Mouse (Mus musculus): ENCODE results near the gene Jmjd6.
A peak's percentile ranks its signal among the peaks of the same experiment; 100 is the strongest.

Jmjd6 gene

GRCm38 (mm10) chr11:116843261-116844233, at the start of gene Jmjd6, which contains the start of gene Mettl23:
Jmjd6 (minus strand) TSS chr11:116843449.
Mettl23 (plus strand) TSS chr11:116843278.
- peak; percentile 99 for DNase-seq (ENCODE audit: low spot score)

GRCm38 (mm10) chr11:116887136-116887535, 43.9 kb upstream of the Jmjd6 start:
- DNase-seq (ENCODE audit: low spot score): no peak

- DNase-seq (ENCODE audit: low spot score): peak; percentile 61
Observed at GRCm38 (mm10) chr11:116885275-116886151, 42.3 kb upstream of the Jmjd6 start.

- DNase-seq (ENCODE audit: low spot score): no peak
Observed at GRCm38 (mm10) chr11:116884061-116884460, 40.8 kb upstream of the Jmjd6 start.

- DNase-seq (ENCODE audit: low spot score): no peak
Observed at GRCm38 (mm10) chr11:116882446-116882845, 39.2 kb upstream of the Jmjd6 start.

- no peak for DNase-seq (ENCODE audit: low spot score)
Observed at GRCm38 (mm10) chr11:116881440-116881839, 38.2 kb upstream of the Jmjd6 start.

GRCm38 (mm10) chr11:116880839-116881238, 37.6 kb upstream of the Jmjd6 start:
- DNase-seq (ENCODE audit: low spot score): no peak

GRCm38 (mm10) chr11:116878454-116878853, 35.2 kb upstream of the Jmjd6 start:
- no peak for DNase-seq (ENCODE audit: low spot score)

GRCm38 (mm10) chr11:116873987-116874386, 30.7 kb upstream of the Jmjd6 start:
- DNase-seq (ENCODE audit: low spot score): no peak

- no peak for DNase-seq (ENCODE audit: low spot score)
Observed at GRCm38 (mm10) chr11:116871538-116871937, 28.3 kb upstream of the Jmjd6 start.

GRCm38 (mm10) chr11:116869641-116870040, 26.4 kb upstream of the Jmjd6 start:
- DNase-seq (ENCODE audit: low spot score): no peak

- DNase-seq (ENCODE audit: low spot score): no peak
Observed at GRCm38 (mm10) chr11:116869223-116869622, 26.0 kb upstream of the Jmjd6 start.

GRCm38 (mm10) chr11:116868129-116868528, 24.9 kb upstream of the Jmjd6 start:
- DNase-seq (ENCODE audit: low spot score): no peak

- DNase-seq (ENCODE audit: low spot score): peak; percentile 82
Observed at GRCm38 (mm10) chr11:116865945-116866585, 22.8 kb upstream of the Jmjd6 start.

- peak; percentile 57 for DNase-seq (ENCODE audit: low spot score)
Observed at GRCm38 (mm10) chr11:116864444-116864843, 21.2 kb upstream of the Jmjd6 start.

- peak; percentile 30 for DNase-seq (ENCODE audit: low spot score)
Observed at GRCm38 (mm10) chr11:116857183-116857850, 14.1 kb upstream of the Jmjd6 start.

GRCm38 (mm10) chr11:116854279-116854678, 11.0 kb upstream of the Jmjd6 start:
- no peak for DNase-seq (ENCODE audit: low spot score)

GRCm38 (mm10) chr11:116853512-116853928, 10.3 kb upstream of the Jmjd6 start:
- peak; percentile 97 for DNase-seq (ENCODE audit: low spot score)

GRCm38 (mm10) chr11:116852891-116853511, 9.8 kb upstream of the Jmjd6 start, which contains the start of gene Srsf2:
Srsf2 (minus strand) TSS chr11:116853094.
- DNase-seq (ENCODE audit: low spot score): peak; percentile 97

GRCm38 (mm10) chr11:116852291-116852890, 9.1 kb upstream of the Jmjd6 start, which contains the start of gene Mfsd11:
Mfsd11 (plus strand) TSS chr11:116852440.
- peak; percentile 79 for DNase-seq (ENCODE audit: low spot score)
